Mouse (Mus musculus) heart, embryonic 11.5 days (tissue): ENCODE measurements at regions not wholly inside any gene's neighbourhood (a gene's known extent, or its start where the extent isn't known, plus 50 kb on each side); places are given as distances from the start of the nearest gene placed in this dataset.

ENCODE experiments used
- ATAC-seq: fragments of 200-750 bp; cut with Nextera tagmentation; replicated peaks from 2 replicates; pipeline ENCODE4 v1.8.0; 2017; ENCODE audit warnings: moderate library complexity; ENCODE audit not compliant: insufficient number of reproducible peaks, low FRiP score, low TSS enrichment
- H3K27ac ChIP-seq: fragments of 300-500 bp; sonication (generic); 2 replicates; pipeline ENCODE4 v1.5.1; 2014; ENCODE audit warnings: mild to moderate bottlenecking, low read depth, low read length
- H3K27me3 ChIP-seq: fragments of 300-500 bp; sonication (generic); 2 replicates; pipeline ENCODE4 v1.6.1; 2014; ENCODE audit warnings: mild to moderate bottlenecking, low read length, mixed read lengths; ENCODE audit not compliant: control insufficient read depth, insufficient read depth
- H3K36me3 ChIP-seq: fragments of 300-500 bp; sonication (generic); 2 replicates; pipeline ENCODE4 v1.6.1; 2014; ENCODE audit warnings: mild to moderate bottlenecking, low read length, moderate library complexity, mixed read lengths; ENCODE audit not compliant: control insufficient read depth, insufficient read depth
- H3K4me1 ChIP-seq: fragments of 300-500 bp; sonication (generic); 2 replicates; pipeline ENCODE4 v1.6.1; 2014; ENCODE audit warnings: low read length; ENCODE audit not compliant: control insufficient read depth, insufficient read depth
- H3K4me2 ChIP-seq: fragments of 300-500 bp; sonication (generic); 2 replicates; pipeline ENCODE4 v1.6.1; 2014; ENCODE audit warnings: mild to moderate bottlenecking, moderate library complexity
- H3K4me3 ChIP-seq: fragments of 300-500 bp; sonication (generic); 2 replicates; pipeline ENCODE4 v1.5.1; 2014; ENCODE audit warnings: low read depth, low read length
- H3K9ac ChIP-seq: fragments of 300-500 bp; sonication (generic); 2 replicates; pipeline ENCODE4 v1.6.1; 2014; ENCODE audit warnings: mild to moderate bottlenecking, low read depth, low read length, moderate library complexity
- H3K9me3 ChIP-seq: fragments of 300-500 bp; sonication (generic); replicated peaks from 2 replicates; pipeline ENCODE4 v1.6.1; 2016; ENCODE audit warnings: low read length; ENCODE audit not compliant: control insufficient read depth
- WGBS: fragments of 180-500 bp; shearing (Covaris S2); extraction: QIAGEN DNeasy Blood & Tissue Kit; methylation state at CpG from one replicate; pipeline ENCODE4 v1.1.7; 2014; ENCODE audit not compliant: insufficient replicate concordance; 5-methylcytosine and 5-hydroxymethylcytosine counted together

DNA sequence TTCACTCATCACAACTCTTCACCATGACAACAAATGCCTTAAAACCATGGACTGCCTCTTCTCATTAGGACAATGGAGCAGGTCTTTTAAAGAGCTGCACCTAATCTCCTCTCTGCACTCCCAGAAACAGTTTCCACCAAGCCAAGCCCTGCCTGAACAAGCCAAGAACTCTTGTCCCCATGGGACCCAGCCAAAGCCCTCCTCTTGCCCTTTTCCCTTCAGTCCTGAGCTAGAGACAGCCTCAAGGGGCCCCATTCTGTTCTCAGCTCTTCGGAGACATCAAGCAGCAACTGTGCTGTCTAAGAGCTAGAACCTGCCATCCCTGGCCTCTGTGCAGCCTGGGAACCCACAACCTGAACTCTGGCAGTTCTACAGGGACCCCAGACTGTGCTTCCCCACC, 345.0 kb upstream of the Irak1bp1 start:
- no peaks in the 10 kb centered on the region for H3K36me3 ChIP-seq
- H3K4me3 ChIP-seq = no peak overlapping the region
- no peaks in the 10 kb centered on the region for H3K4me1 ChIP-seq
- H3K4me2 ChIP-seq = no peak overlapping the region
- no peak for ATAC-seq
- H3K9me3 ChIP-seq = no peaks in the 10 kb centered on the region
- H3K27ac ChIP-seq = no peak overlapping the region
- 68% methylated on average over 1 of the region's 1 CpGs for whole genome bisulfite sequencing
- no peak overlapping the region for H3K9ac ChIP-seq
- no peaks in the 10 kb centered on the region for H3K27me3 ChIP-seq

DNA sequence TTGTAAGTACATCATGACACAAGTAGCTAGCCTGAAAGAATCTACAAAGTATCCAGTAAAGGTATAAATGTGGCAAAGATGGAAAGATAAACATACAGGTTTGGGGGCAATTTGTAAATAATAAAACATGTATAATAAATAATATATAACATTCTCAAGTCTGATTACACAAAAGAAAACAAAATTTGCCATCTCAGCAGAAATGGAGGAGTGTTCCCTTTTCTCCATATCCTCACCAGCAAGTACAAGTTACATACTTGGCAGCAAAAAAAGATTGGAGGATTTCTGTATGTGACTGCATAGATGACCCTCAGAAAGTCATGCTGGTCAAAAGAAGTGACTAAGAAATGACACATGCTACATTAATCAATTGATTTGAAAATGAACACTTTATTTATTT, 335.9 kb upstream of the Irak1bp1 start:
- H3K9ac ChIP-seq = no peak overlapping the region
- H3K4me1 ChIP-seq = no peaks in the 10 kb centered on the region
- H3K9me3 ChIP-seq = no peaks in the 10 kb centered on the region
- no peak overlapping the region for H3K4me2 ChIP-seq
- no peak overlapping the region for H3K27ac ChIP-seq
- H3K36me3 ChIP-seq = no peaks in the 10 kb centered on the region
- ATAC-seq = no peak
- no peaks in the 10 kb centered on the region for H3K27me3 ChIP-seq
- no peak overlapping the region for H3K4me3 ChIP-seq

DNA sequence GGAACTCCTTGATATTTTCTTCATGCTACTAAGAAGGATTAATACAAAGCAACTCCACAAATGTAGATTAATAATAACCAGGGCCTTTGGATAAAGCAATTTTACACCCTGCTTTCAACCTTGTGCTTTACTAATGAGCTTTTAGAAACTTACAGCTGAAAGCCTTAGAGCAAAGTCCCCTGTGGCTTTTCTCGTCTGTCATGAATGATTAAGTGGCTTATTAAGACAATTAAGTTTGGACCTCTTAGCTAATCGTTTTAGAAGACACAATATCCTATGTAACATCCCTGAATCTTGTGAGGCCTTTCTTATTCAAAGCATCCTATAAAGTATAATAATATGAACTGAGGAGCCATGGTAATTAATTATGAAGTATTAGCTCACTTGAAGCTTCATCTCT, 319.3 kb upstream of the Irak1bp1 start:
- ATAC-seq = no peak

DNA sequence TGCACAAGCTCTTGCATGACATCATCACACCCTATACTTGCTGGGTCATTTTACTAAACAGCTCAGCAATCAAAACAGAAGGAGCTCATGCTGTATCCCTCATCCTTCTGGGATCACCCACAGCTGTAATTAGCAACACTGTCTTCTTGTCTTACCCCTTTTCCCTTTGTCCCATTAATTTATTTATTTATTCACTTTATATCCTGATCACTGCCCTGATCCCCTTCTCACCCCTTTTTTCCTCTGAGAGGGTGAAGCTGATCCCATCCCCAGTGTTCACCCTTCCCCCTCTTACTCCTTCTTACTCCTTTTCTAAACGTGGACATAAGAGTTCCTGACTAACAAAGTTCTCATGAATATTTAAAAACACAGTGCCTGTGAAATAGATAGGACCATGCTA, 310.3 kb upstream of the Irak1bp1 start:
- no peaks in the 10 kb centered on the region for H3K4me1 ChIP-seq
- no peak overlapping the region for H3K27ac ChIP-seq
- no peak overlapping the region for H3K4me3 ChIP-seq
- H3K9me3 ChIP-seq = no peaks in the 10 kb centered on the region
- WGBS = 27% methylated on average over 1 of the region's 1 CpGs
- H3K4me2 ChIP-seq = no peak overlapping the region
- no peaks in the 10 kb centered on the region for H3K36me3 ChIP-seq
- no peak for ATAC-seq
- H3K27me3 ChIP-seq = no peaks in the 10 kb centered on the region
- no peak overlapping the region for H3K9ac ChIP-seq

More for the DNA sequence above, 319.3 kb upstream of the Irak1bp1 start:
- no peak overlapping the region for H3K4me2 ChIP-seq
- no peak overlapping the region for H3K9ac ChIP-seq
- WGBS = 54% methylated on average over 2 of the region's 2 CpGs
- no peaks in the 10 kb centered on the region for H3K4me1 ChIP-seq
- H3K27ac ChIP-seq = no peak overlapping the region
- no peak overlapping the region for H3K4me3 ChIP-seq
- no peaks in the 10 kb centered on the region for H3K9me3 ChIP-seq
- no peaks in the 10 kb centered on the region for H3K36me3 ChIP-seq
- no peaks in the 10 kb centered on the region for H3K27me3 ChIP-seq

GRCm38 (mm10) chr9:82527867-82528385, 301.4 kb upstream of the Irak1bp1 start:
- no peaks in the 10 kb centered on the region for H3K27me3 ChIP-seq
- no peaks in the 10 kb centered on the region for H3K9me3 ChIP-seq
- no peak overlapping the region for H3K9ac ChIP-seq
- WGBS = 75% methylated on average over 8 of the region's 8 CpGs
- H3K4me2 ChIP-seq = no peak overlapping the region
- no peak overlapping the region for H3K4me3 ChIP-seq
- H3K4me1 ChIP-seq = no peaks in the 10 kb centered on the region
- H3K36me3 ChIP-seq = no peaks in the 10 kb centered on the region
- ATAC-seq = no peak
- no peak overlapping the region for H3K27ac ChIP-seq

DNA sequence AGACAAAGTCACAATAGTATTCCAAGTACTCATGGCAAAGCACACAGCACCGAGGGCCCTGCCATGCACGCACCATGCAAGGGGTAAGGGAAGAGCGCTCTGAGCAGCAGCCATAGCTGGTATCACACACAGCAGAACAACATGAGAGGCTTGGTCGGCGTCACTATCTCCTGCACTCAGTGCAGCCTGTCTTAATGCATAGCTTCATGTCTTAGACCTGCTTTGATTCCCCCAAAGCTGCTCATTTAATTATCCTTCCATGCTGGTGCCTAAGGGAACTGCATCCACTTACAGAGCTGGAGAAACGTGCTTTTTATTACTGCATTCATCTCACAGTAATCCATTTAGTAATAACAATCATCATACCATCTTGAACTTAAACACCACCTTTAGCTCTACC, 276.6 kb upstream of the Irak1bp1 start:
- no peak overlapping the region for H3K4me3 ChIP-seq
- ATAC-seq = no peak
- H3K36me3 ChIP-seq = no peaks in the 10 kb centered on the region
- H3K27me3 ChIP-seq = no peaks in the 10 kb centered on the region
- WGBS = 80% methylated on average over 6 of the region's 6 CpGs
- no peaks in the 10 kb centered on the region for H3K9me3 ChIP-seq
- H3K9ac ChIP-seq = no peak overlapping the region
- H3K27ac ChIP-seq = no peak overlapping the region
- H3K4me2 ChIP-seq = no peak overlapping the region
- no peaks in the 10 kb centered on the region for H3K4me1 ChIP-seq

- ATAC-seq = no peak
- Histone ChIP-seq H3K4me3 (no peak overlapping the region), H3K4me2 (no peak overlapping the region), H3K27ac (no peak overlapping the region), H3K27me3 (no peaks in the 10 kb centered on the region), H3K9ac (no peak overlapping the region), H3K36me3 (no peaks in the 10 kb centered on the region), H3K4me1 (no peaks in the 10 kb centered on the region), H3K9me3 (no peaks in the 10 kb centered on the region)
- WGBS = 85% methylated on average over 3 of the region's 3 CpGs
Observed at GRCm38 (mm10) chr9:82553213-82553612, 276.1 kb upstream of the Irak1bp1 start.

GRCm38 (mm10) chr9:82562551-82563465, 266.5 kb upstream of the Irak1bp1 start:
- Histone ChIP-seq H3K27ac (peak overlapping the region; percentile 17; the same call in 1 of the 2 replicates), H3K36me3 (no peaks in the 10 kb centered on the region), H3K4me3 (no peak overlapping the region), H3K27me3 (no peaks in the 10 kb centered on the region), H3K9ac (no peak overlapping the region), H3K4me2 (no peak overlapping the region), H3K4me1 (no peaks in the 10 kb centered on the region), H3K9me3 (no peaks in the 10 kb centered on the region)
- WGBS = 16% methylated on average over 1 of the region's 1 CpGs
- ATAC-seq = no peak
